Mouse (Mus musculus): ENCODE data around the gene Snrpd2. TPM values are rescaled to one million over a fixed set of nuclear protein-coding genes. Genes with fewer than 3 reads are reported as not detected.

Snrpd2 gene
- total RNA-seq, 2 experiments from 2014 or later: 60.8 to 61.3 TPM

DNA sequence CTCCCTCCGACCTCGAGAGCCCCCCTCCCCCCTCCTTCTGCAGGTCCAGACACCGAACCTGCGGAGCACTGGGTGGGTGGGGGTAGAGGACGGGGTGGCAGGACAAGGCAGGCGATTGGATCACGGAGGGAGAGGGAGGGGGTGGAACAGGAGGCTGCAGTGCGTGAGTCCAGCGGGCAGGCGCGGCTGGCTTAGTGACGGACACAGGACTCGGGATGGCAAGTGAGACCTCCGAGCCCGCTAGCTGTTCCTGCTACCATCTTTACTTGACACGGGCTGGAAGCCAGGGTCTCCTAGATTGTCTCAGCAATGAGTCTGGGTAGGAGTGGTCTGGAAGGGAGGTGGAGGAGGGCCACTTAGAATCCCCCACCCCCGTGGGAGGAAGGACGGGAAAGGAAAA is 28.5 kb downstream of the Snrpd2 start:
- no peak for DNase-seq

DNA sequence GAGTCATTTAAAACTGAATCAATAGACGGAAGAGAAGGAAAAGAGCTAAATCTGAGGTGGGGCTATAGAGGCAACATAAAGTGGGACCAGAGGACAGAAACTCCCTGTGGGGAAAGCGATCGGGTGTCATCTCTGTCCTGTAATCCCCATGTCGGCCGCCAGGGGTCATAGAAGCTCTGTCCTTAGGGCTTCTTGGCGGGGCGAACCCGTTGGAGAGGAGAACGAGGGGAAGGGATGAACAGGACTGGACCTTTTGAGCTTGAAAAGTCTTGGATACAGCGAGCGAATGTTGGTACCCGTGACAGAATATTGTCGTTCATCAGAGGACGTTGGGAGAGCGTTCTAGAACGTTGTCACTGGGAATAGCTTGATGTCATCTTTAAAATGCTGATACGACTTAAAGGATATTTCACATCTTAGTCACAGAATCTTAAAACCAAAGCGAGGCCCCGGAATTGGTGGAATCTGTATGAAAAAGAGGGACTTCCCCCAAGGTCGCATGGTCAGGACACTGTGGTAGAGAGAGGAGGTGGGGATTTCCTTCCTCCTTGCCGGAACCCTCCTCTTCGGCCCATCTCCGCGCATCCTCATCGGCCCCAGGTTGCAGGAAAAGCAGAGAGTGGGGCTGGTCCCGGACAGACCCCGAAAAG is 29.0 kb downstream of the Snrpd2 start:
- DNase-seq: peak; percentile 70 to 90

DNA sequence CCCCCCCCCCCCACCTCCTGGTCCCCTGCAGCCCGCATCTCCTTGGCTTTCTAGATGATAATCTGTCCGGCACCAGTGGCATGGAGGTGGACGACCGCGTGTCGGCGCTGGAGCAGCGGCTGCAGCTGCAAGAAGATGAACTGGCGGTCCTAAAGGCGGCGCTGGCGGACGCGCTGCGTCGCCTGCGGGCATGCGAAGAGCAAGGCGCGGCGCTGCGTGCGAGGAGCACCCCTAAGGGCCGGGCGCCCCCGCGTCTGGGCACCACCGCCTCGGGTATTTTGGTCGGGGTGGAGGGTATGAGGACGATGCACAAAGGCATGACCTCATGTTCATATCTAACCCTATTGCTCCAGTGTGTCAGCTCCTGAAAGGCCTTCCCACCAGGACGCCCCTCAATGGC is 29.7 kb downstream of the Snrpd2 start:
- DNase-seq: peak; percentile 65

DNA sequence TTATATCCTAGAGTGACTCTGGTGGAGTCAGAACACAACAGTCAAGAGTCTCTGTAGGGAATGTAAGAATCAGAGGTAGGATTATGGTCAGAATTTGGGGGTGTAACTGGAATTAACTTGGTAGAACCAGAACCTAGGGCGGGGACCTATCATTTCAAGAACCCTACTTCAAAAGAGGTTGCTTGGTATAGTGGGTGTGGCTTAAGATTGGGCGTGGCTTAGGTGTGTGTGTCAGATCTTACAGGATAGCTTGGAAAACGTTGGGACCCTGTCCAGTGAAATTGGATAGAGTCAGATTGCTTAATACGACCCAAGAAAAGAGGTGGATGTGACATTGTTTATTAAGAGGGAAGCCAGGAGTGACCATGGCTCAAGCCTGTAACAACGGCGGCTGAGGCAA is 30.4 kb downstream of the Snrpd2 start:
- no peak for DNase-seq

DNA sequence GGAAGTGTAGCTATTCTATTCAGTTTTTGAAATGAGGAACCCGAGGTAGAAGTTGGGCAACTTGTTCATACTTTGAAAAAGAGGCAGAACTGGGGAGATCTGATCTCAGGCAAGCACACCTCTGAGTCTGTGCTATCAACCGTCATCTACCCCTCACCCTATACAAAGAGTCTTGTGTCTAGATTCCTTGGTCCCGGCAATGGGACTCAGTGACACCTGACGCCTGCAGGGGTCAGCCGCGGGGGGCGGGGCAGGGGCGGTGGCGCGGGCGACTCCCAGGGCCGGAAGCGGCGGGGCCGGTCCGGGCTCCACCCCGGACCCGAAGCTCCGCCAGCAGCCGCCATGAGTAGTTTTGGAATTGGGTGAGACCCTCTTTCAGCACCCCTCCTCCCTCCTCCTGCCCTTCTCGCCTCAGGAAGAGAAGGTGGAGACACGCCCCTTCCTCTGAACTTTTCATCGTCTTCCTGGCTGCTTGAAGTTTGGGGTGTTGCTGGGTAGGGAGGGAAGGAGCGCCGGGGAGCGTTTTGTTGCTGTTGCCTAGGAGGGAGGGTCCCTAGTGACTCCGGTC is 31.4 kb downstream of the Snrpd2 start:
- DNase-seq: peak; percentile 60 to 63

DNA sequence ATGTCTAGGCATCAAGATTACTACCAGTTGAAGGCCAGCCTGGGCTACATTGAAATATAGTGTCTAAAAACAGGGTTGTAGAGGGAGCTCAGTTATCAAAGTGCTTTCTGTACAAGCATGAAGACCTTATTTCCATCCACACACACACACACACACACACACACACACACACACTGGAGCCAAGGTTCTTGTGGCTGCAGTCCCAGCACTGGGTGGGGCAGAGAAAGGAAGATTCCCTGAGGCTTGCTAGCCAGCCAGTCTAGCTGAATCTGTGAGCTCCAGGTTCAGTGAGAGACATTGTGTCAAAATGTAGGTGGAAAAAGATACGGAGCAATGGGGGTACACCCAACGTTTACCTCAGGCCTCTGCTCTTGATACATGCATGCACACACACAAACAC is 34.7 kb downstream of the Snrpd2 start:
- peak; percentile 35 to 39 for DNase-seq

DNA sequence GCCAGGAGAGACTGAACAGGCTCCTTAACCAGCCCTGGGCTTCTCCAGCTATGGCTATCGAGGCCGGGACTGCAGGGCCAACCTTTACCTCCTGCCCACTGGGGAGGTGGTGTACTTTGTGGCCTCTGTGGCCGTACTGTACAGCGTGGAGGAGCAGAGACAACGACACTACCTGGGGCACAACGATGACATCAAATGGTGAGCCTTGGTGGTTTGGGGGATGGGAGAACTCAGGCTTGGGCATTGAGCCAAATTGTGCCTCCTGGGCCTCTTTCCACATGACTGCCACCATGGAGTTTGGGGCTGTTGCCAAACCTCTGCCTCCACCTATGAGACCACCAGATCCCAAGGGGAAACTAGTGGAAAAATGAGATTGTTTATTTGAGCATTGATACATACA is 35.2 kb downstream of the Snrpd2 start:
- peak in 1 of 2 experiments; percentile 18 for DNase-seq

DNA sequence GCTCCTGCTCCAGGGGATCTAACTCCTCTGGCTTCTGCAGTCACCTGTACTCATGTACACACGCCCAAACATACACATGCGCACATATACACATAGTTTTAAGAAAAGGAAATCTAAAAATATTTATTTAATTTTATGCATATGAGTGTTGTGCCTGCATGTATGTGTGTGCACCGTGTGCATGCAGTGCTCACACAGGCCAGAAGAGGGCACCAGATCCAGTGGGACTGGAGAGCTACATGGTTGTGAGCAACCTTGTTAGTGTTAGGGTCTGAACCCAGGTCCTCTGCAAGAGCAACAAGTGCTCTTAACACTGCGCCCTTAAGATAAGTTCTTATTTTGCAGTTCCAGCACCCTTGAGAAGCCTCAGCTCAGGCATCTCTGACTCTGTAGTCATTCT is 45.2 kb downstream of the Snrpd2 start:
- no peak for DNase-seq

DNA sequence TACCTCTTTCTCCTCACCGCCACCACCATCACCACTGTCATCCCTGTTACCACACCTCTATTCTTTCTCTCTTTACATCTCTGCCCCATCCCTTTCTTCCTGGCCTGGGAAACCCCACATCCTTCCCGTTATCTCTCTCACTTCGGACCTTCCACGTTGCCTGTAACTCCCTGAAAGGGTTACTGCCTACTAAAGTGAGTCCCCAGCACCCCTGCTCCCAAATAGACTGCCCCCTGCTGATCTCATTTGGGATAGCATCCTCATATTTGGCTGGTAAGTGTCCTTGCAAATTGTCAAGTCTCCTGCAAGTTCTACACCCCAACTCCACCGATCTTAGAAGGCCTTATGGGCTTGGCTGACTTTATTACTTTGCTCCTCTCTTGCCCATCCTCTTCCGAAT is 47.2 kb downstream of the Snrpd2 start:
- peak in 1 of 2 experiments; percentile 71 for DNase-seq

DNA sequence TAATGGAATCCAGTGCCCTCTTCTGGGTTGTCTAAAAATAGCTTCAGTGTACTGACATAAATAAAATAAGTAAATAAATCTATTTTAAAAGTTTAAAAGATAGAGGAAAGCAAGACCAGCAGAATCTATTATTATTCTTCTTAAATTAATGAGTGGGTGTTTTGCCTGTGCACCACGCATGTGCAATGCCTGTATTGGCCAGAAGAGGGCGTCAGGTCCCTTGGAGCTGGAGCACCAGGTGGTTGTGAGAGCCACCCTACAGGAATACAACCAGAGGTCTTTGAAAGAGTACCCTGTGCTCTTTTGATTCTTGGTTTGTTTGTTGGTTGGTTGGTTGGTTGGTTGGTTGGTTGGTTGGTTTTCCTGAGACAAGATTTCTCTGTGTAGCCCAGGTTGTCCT is 48.5 kb downstream of the Snrpd2 start:
- DNase-seq: peak in 1 of 2 experiments; percentile 36

DNA sequence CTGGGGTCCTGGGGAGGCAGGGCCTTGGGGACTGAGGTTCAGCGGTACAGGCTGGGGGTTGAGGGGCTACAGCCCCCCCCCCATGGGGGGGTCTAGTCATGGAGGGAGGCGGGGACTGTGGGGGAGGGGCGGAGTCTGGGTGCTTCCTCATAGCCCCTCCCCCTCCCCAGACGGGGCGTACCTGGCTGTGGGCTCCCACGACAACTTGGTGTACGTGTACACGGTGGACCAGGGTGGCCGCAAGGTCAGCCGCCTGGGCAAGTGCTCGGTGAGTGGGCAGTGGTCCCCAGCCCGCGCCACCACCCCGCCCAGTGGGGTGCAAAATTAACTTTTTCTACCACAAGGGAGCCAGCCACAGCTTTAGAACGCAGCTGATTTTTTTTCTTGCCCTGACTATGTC is 52.1 kb downstream of the Snrpd2 start:
- no peak for DNase-seq

DNA sequence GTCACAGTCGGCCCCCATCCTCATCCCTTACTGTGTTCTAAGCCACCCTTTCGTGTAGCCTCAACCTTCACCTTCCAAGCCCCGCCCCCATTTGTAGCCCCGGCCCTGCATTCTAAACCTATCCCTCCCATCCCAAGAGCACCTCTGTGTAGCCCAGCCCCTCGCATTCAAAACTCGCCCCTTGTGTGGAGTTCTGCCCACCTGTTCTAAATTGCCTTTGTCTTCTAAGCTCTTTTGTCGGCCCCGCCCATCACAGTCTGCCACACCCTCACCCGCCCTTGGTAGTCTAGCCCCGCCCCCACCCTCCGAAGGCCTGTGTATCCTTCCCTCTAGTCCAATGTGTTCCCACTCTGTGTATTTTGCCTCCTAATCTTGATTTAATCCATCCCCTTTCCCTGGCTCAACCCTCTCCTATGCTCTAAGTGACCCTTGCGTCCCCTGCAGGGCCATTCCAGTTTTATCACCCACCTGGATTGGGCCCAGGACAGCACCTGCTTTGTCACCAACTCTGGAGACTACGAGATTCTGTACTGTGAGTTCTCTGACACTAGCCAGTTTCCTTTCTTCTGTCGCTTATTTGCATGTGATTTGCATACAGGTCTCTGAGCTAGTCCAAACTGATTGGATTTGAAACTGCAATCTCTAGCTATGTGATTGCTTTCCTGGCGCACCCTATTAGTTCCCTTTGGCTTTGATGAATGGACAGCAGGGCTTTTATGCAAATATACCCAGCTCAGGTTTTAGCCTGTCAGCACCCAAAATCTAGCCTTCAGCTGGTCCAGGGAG is 52.7 kb downstream of the Snrpd2 start:
- DNase-seq: no peak

Small RNA genes lying within 50 kb of the gene (microRNA-seq; reads per million reads assigned to microRNA genes)
- gene Mir330: 229 to 240 reads per million in 2 experiments

Other genes starting within 250 kb of the Snrpd2 start
- 10 to 100 TPM in 1 of 2 experiments, 1 to 10 TPM in 1; 8.8 to 10.2 TPM for gene Ccdc61, start 239.3 kb upstream of the Snrpd2 start, total RNA-seq (2021)
- 1 to 10 TPM; 4.4 to 4.9 TPM for gene Nova2, start 223.8 kb upstream of the Snrpd2 start, total RNA-seq (2021)
- gene Nanos2, start 162.3 kb upstream of the Snrpd2 start, total RNA-seq (2021): not detected
- gene Mypop, start 158.5 kb upstream of the Snrpd2 start, total RNA-seq (2021): 1 to 10 TPM; 3.6 to 4.0 TPM
- gene Irf2bp1, start 145.7 kb upstream of the Snrpd2 start, total RNA-seq (2021): 10 to 100 TPM; 22.4 to 23.1 TPM
- gene Foxa3, start 126.2 kb upstream of the Snrpd2 start, total RNA-seq (2021): not detected
- gene Sympk, start 125.3 kb upstream of the Snrpd2 start, total RNA-seq (2021): 10 to 100 TPM; 85.2 to 93.9 TPM
- gene Rsph6a, start 95.0 kb upstream of the Snrpd2 start, total RNA-seq (2021): not detected
- gene Dmwd, start 73.5 kb upstream of the Snrpd2 start, total RNA-seq (2021): 10 to 100 TPM; 44.6 to 46.6 TPM
- gene Dmpk, start 65.9 kb upstream of the Snrpd2 start, total RNA-seq (2021): 100 to 1,000 TPM; 503 to 516 TPM
- 1 to 10 TPM; 5.6 to 6.8 TPM for gene Six5, start 55.1 kb upstream of the Snrpd2 start, total RNA-seq (2021)
- not detected for gene Gm4969, start 31.4 kb upstream of the Snrpd2 start, total RNA-seq (2021)
- gene Fbxo46, start 29.9 kb upstream of the Snrpd2 start, total RNA-seq (2021): 1 to 10 TPM; 5.5 to 5.7 TPM
- 1 to 10 TPM; 4.0 to 4.2 TPM for gene Qpctl, start 431 bp upstream of the Snrpd2 start, total RNA-seq (2021)
- under 1 TPM in 1 of 2 experiments, not detected in 1; 0.13 TPM for gene Gipr, start 16.4 kb downstream of the Snrpd2 start, total RNA-seq (2021)
- gene Eml2, start 26.7 kb downstream of the Snrpd2 start, total RNA-seq (2021): 10 to 100 TPM; 36.7 to 38.7 TPM
- 1 to 10 TPM; 5.5 to 7.1 TPM for gene Gpr4, start 62.8 kb downstream of the Snrpd2 start, total RNA-seq (2021)
- 10 to 100 TPM; 65.1 to 70.8 TPM for gene Opa3, start 78.6 kb downstream of the Snrpd2 start, total RNA-seq (2021)
- gene Vasp, start 122.1 kb downstream of the Snrpd2 start, total RNA-seq (2021): 10 to 100 TPM; 26.7 to 27.7 TPM
- gene Ppm1n, start 130.3 kb downstream of the Snrpd2 start, total RNA-seq (2021): not detected
- 100 to 1,000 TPM; 124 to 132 TPM for gene Rtn2, start 132.9 kb downstream of the Snrpd2 start, total RNA-seq (2021)
- gene Fosb, start 160.3 kb downstream of the Snrpd2 start, total RNA-seq (2021): 1 to 10 TPM in 1 of 2 experiments, under 1 TPM in 1; 0.62 to 1.0 TPM
- 10 to 100 TPM; 43.5 to 50.3 TPM for gene Ercc1, start 195.1 kb downstream of the Snrpd2 start, total RNA-seq (2021)
- gene Cd3eap, start 209.8 kb downstream of the Snrpd2 start, total RNA-seq (2021): 1 to 10 TPM; 9.6 to 10.0 TPM
- 10 to 100 TPM; 38.2 to 42.9 TPM for gene Ppp1r13l, start 210.0 kb downstream of the Snrpd2 start, total RNA-seq (2021)
- 10 to 100 TPM in 1 of 2 experiments, 1 to 10 TPM in 1; 7.6 to 10.4 TPM for gene Ercc2, start 232.3 kb downstream of the Snrpd2 start, total RNA-seq (2021)